Mouse (Mus musculus) C2C12 (cell line): ENCODE results near the gene Bcl2l13.

Source experiments
- CEBPB ChIP-seq: IDR thresholded peaks from one replicate; pipeline ENCODE4 v1.6.1; 2011; ENCODE audit warnings: low read depth, mild to moderate bottlenecking, control low read depth, moderate library complexity
- CTCF ChIP-seq: IDR thresholded peaks from one replicate; pipeline ENCODE4 v1.5.1; 2011; ENCODE audit not compliant: control insufficient read depth, insufficient read depth, insufficient read length
- MYOD1 ChIP-seq: IDR thresholded peaks from one replicate; pipeline ENCODE4 v1.6.1; 2011; ENCODE audit warnings: low read depth; ENCODE audit not compliant: control insufficient read depth, insufficient read length

DNA sequence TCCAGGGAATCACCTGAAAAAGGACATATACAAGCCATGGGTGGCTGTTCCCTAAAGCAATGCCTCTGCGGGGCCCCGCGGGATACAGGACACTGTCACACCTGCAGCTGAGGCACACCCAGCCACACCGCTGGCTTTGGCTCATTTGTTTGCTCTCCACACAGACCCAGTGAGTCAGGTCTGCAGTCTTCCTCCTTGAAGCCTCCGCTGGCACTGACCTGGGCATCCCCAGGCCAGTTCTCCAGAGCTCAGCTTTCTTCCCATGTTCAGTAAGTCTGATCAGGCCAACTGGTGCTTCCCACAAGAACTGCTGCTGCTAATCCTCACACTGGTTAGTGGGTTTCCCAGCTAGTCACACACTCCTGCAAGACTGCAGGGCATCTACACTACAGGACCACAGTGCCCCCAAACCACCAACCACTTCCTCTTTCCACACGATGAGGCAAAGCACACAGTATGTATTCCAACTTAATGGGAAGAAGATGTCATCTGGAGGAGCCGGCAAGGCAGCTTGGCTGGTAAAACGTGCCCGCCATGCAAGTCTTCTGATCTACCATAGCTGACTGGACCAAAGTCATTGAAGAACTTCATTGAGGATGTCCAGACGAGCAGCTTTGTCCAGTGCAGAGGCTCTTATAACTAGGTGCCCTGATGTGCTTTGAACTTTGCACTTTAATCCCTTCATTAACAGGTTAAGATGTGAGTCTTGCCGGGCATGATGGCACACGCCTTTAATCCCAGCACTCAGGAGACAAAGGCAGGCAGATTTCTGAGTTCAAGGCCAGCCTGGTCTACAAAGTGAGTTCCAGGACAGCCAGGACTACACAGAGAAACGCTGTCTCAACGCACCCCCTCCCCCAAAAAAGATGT lies 66.0 kb downstream of the Bcl2l13 start:
- TF ChIP-seq CTCF (no peak), MYOD1 (no peak), CEBPB (no peak)
